Mouse (Mus musculus): ENCODE data around the gene Emcn.

GRCm38 (mm10) chr3:137481157-137481556, 140.3 kb downstream of the Emcn start:
- TF ChIP-seq CTCF (IDR thresholded peaks at IDR 0.05; ENCODE audit: insufficient read depth, low read length) (no peak), POLR2A (IDR thresholded peaks at IDR 0.05; ENCODE audit: borderline replicate concordance, extremely low read depth, low read depth, low read length) (no peak)

All from lung, adult 2 months (tissue).